Mouse (Mus musculus) ES-E14 (cell line): ENCODE data around the gene 5730596B20Rik. TPM values are rescaled to one million over a fixed set of nuclear protein-coding genes. Genes with fewer than 3 reads are reported as not detected.

Source experiments
- DNase-seq: peaks from one replicate; pipeline ENCODE4 v3.0.0-alpha.2; 2013; ENCODE audit warnings: low read depth, low spot score
- H3K27ac ChIP-seq: 2 replicates; pipeline ENCODE4 v1.5.1; 2012; ENCODE audit warnings: low read depth, mild to moderate bottlenecking, low read length, moderate library complexity, mixed read lengths; ENCODE audit not compliant: poor library complexity, insufficient read depth, severe bottlenecking
- H3K36me3 ChIP-seq: 2 replicates; pipeline ENCODE4 v1.6.1; 2012; ENCODE audit warnings: mild to moderate bottlenecking, low read length, moderate library complexity, mixed read lengths; ENCODE audit not compliant: control insufficient read depth, poor library complexity, insufficient read depth, severe bottlenecking
- H3K4me1 ChIP-seq, 2 experiments: fragments of 150-350 bp in 1 of 2; sonication (generic) in 1 of 2; 2 replicates each; pipeline ENCODE4 v1.6.1; 2012; ENCODE audit warnings: low read length in 2 of 2, mild to moderate bottlenecking in 1 of 2, mixed read lengths in 1 of 2; ENCODE audit not compliant: control insufficient read depth in 2 of 2, insufficient read depth in 2 of 2, poor library complexity in 1 of 2
- H3K4me3 ChIP-seq, 2 experiments: fragments of 150-350 bp in 1 of 2; sonication (generic) in 1 of 2; 2 replicates each; pipeline ENCODE4 v1.5.1; 2012; ENCODE audit warnings: low read length in 2 of 2, low read depth in 1 of 2, mild to moderate bottlenecking in 1 of 2, mixed read lengths in 1 of 2; ENCODE audit not compliant: insufficient read depth in 1 of 2, poor library complexity in 1 of 2, severe bottlenecking in 1 of 2
- H3K9ac ChIP-seq: 2 replicates; pipeline ENCODE4 v1.6.1; 2012; ENCODE audit warnings: low read depth, mild to moderate bottlenecking, low read length, mixed read lengths; ENCODE audit not compliant: poor library complexity, insufficient read depth, severe bottlenecking
- H3K9me3 ChIP-seq: fragments of 150-350 bp; sonication (generic); 2 replicates; pipeline ENCODE4 v1.6.1; 2012; ENCODE audit warnings: low read depth, mild to moderate bottlenecking, low read length; ENCODE audit not compliant: control insufficient read depth, insufficient read depth
- CHD2 ChIP-seq: IDR thresholded peaks from 2 replicates; pipeline ENCODE4 v1.6.1; 2014; ENCODE audit warnings: mild to moderate bottlenecking, low read depth, low read length, inconsistent platforms
- HCFC1 ChIP-seq: IDR thresholded peaks from 2 replicates; pipeline ENCODE4 v1.6.1; 2012; ENCODE audit warnings: low read length, inconsistent platforms, borderline replicate concordance; ENCODE audit not compliant: insufficient read depth
- MAFK ChIP-seq: IDR thresholded peaks from 2 replicates; pipeline ENCODE4 v1.6.1; 2014; ENCODE audit warnings: mild to moderate bottlenecking, low read depth, low read length, inconsistent platforms; ENCODE audit not compliant: insufficient read depth
- ZC3H11A ChIP-seq: IDR thresholded peaks from 2 replicates; pipeline ENCODE4 v1.6.1; 2012; ENCODE audit warnings: low read depth, mild to moderate bottlenecking, inconsistent platforms, low read length, borderline replicate concordance
- ZNF384 ChIP-seq: IDR thresholded peaks from 2 replicates; pipeline ENCODE4 v1.6.1; 2012; ENCODE audit warnings: low read depth, low read length, inconsistent platforms
- in situ Hi-C, 2 experiments: fragments of 600-800 bp; cut with MboI; formaldehyde crosslinking; loops; one replicate each; pipeline ENCODE4 v1.15.1; 2025; ENCODE audit warnings: low sequenced_read_pairs in 2 of 2, inconsistent platforms in 1 of 2; ENCODE audit not compliant: unreplicated experiment in 2 of 2
- total RNA-seq: library from RNA; depleted of rRNA; stranded (reverse); fragments of 300-350 nt; gene quantifications from 2 replicates; pipeline ENCODE4 v1.2.3, GENCODE M21; 2012

The 5730596B20Rik gene
- total RNA-seq, 1 experiment: 0.18 TPM

GRCm38 (mm10) chr6:52221993-52222685 is 44.8 kb downstream of the 5730596B20Rik start:
- peak overlapping the region in 1 of 2 experiments; percentile 32; a peak in 1 of 4 replicates for H3K4me3 ChIP-seq
- H3K4me1 ChIP-seq: peaks cover 0 to 7% of the 10 kb centered on the region in 2 experiments; a peak in 1 of 4 replicates
- no peak overlapping the region for H3K9ac ChIP-seq
- TF ChIP-seq CHD2 (no peak), ZC3H11A (no peak), MAFK (no peak), HCFC1 (no peak), ZNF384 (no peak)
- no peaks in the 10 kb centered on the region for H3K9me3 ChIP-seq
- no peaks in the 10 kb centered on the region for H3K36me3 ChIP-seq
- in situ Hi-C loops: loop anchor here (10.0 to 25.0 kb wide), 4 partner anchors 57 to 1047 kb away; partner anchors contain the start of gene Hoxa2 (in 2 of the 2)
- no peak for DNase-seq
- no peak overlapping the region for H3K27ac ChIP-seq

- TF ChIP-seq ZNF384 (no peak), CHD2 (no peak), MAFK (no peak), ZC3H11A (no peak), HCFC1 (no peak)
- no peak for DNase-seq
- in situ Hi-C loops: loop anchor here (10.0 to 25.0 kb wide), 4 partner anchors 58 to 1048 kb away; partner anchors contain the start of gene Hoxa2 (in 2 of the 2)
- no peaks in the 10 kb centered on the region for H3K9me3 ChIP-seq
- no peak overlapping the region for H3K4me3 ChIP-seq
- peaks cover 0 to 7% of the 10 kb centered on the region in 2 experiments; a peak in 1 of 4 replicates for H3K4me1 ChIP-seq
- no peak overlapping the region for H3K9ac ChIP-seq
- no peaks in the 10 kb centered on the region for H3K36me3 ChIP-seq
- H3K27ac ChIP-seq: no peak overlapping the region
These were observed 45.4 kb downstream of the 5730596B20Rik start for GRCm38 (mm10) chr6:52222729-52223128.

GRCm38 (mm10) chr6:52223939-52224760 is 46.9 kb downstream of the 5730596B20Rik start:
- Histone ChIP-seq H3K9me3 (no peaks in the 10 kb centered on the region), H3K4me3 (no peak overlapping the region), H3K4me1 (peaks cover 0 to 7% of the 10 kb centered on the region in 2 experiments; a peak in 1 of 4 replicates), H3K27ac (no peak overlapping the region), H3K9ac (no peak overlapping the region), H3K36me3 (no peaks in the 10 kb centered on the region)
- no peak for DNase-seq
- in situ Hi-C loops: loop anchor here (10.0 to 25.0 kb wide), 4 partner anchors 59 to 1049 kb away; partner anchors contain the start of gene Hoxa2 (in 2 of the 2)
- no peak for TF ChIP-seq CHD2
- TF ChIP-seq HCFC1: no peak
- TF ChIP-seq MAFK: no peak
- TF ChIP-seq ZC3H11A: no peak
- TF ChIP-seq ZNF384: no peak

GRCm38 (mm10) chr6:52224895-52225611 is 47.8 kb downstream of the 5730596B20Rik start:
- in situ Hi-C loops: loop anchor here (10.0 to 25.0 kb wide), 4 partner anchors 60 to 1050 kb away; partner anchors contain the start of gene Hoxa2 (in 2 of the 2)
- Histone ChIP-seq H3K36me3 (no peaks in the 10 kb centered on the region), H3K27ac (no peak overlapping the region), H3K4me1 (peaks cover 0 to 9% of the 10 kb centered on the region in 2 experiments; a peak in 1 of 4 replicates), H3K9ac (no peak overlapping the region), H3K4me3 (peak overlapping the region in 1 of 2 experiments; percentile 27; a peak in 1 of 4 replicates), H3K9me3 (no peaks in the 10 kb centered on the region)
- no peak for DNase-seq
- TF ChIP-seq HCFC1: no peak
- no peak for TF ChIP-seq CHD2
- TF ChIP-seq ZC3H11A: no peak
- no peak for TF ChIP-seq ZNF384
- no peak for TF ChIP-seq MAFK
